In the genomic region with DNA sequence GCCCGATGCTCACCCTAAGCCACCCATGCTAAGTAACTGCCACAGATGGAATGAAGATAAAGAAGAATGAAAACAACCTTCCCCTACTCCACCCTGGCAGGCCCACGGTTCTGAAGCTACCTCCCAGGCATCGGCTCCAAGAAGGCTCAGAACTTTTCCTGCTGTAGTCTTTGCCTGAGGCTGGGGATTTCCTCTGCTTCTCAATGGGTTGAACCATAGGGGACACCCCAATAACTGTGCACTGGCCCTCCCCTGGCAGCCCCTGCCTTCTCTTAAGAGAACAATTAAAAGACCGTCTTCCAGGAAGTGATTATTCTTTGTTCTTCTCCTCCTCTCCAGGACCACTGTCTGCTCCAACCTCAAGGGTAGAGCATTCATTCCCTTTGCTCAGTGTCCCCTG, we compare ENCODE assay signal across 22 mouse cellular contexts.
DNase-seq lines count a peak whose midpoint lies in the region; ATAC-seq lines count a peak whose summit lies in the region.
"Had no signal": no experiment of that assay in that cellular context is flagged by ENCODE, and none has a peak within 500 bp of the region (broad histone marks: within the 10 kb centered on the region; RNA-seq: fewer than 3 reads in every experiment).

No protein-coding gene starts in this region.

- no peaks in the 10 kb centered on the region for H3K36me3 ChIP-seq in midbrain, embryonic 13.5 days
- H3K36me3 ChIP-seq: embryonic facial prominence, embryonic 15.5 days; forebrain, embryonic 10.5 days; heart, embryonic 10.5 days; hindbrain, embryonic 13.5 days had no signal

- no peak overlapping the region for H3K4me3 ChIP-seq in midbrain, embryonic 13.5 days (replicated peaks)
- H3K4me3 ChIP-seq: embryonic facial prominence, embryonic 15.5 days; erythroblast, embryonic 14.5 days; forebrain, embryonic 10.5 days; gastrocnemius, adult 2 months; heart, embryonic 10.5 days; hindbrain, embryonic 13.5 days had no signal

- ATAC-seq in CD4-positive, CD25-positive, alpha-beta regulatory T cell, adult 4 months = peak; percentile 55
- peak; percentile 30 for ATAC-seq in inflammation-experienced regulatory T-cells, adult 6 months
- no peak for ATAC-seq in midbrain, embryonic 13.5 days
- ATAC-seq: forebrain, embryonic 14.5 days had no signal

- peak; percentile 20 for DNase-seq in CD4-positive, CD25-positive, alpha-beta regulatory T cell, adult 2 months (ENCODE audit: low read depth, low spot score)
- peak; percentile 21 for DNase-seq in thymus, postnatal 25 days
- no peak for DNase-seq in left cerebral cortex, adult 18-20 months (ENCODE audit: low spot score in 2 of 2)
- DNase-seq in adrenal gland, adult 8-10 months = no peak
- DNase-seq: adrenal gland, adult 2 months; cerebellum, adult 11 months; cerebellum, adult 8-10 months; cerebellum, postnatal 14 days; embryo, embryonic 11 days; gastrocnemius, adult 2 months; gastrocnemius, postnatal 25 days; heart, adult 18-20 months; heart, postnatal 10 days had no signal

- no peak overlapping the region for H3K4me2 ChIP-seq in midbrain, embryonic 13.5 days (replicated peaks)
- H3K4me2 ChIP-seq: embryonic facial prominence, embryonic 15.5 days; hindbrain, embryonic 13.5 days had no signal

- H3K27me3 ChIP-seq in midbrain, embryonic 13.5 days = no peaks in the 10 kb centered on the region
- H3K27me3 ChIP-seq: embryonic facial prominence, embryonic 15.5 days; hindbrain, embryonic 13.5 days had no signal

- no peak overlapping the region for H3K27ac ChIP-seq in midbrain, embryonic 13.5 days
- H3K27ac ChIP-seq: embryonic facial prominence, embryonic 15.5 days; forebrain, embryonic 10.5 days; gastrocnemius, adult 2 months; heart, embryonic 10.5 days; hindbrain, embryonic 13.5 days had no signal

- no peaks in the 10 kb centered on the region for H3K4me1 ChIP-seq in midbrain, embryonic 13.5 days (replicated peaks)
- H3K4me1 ChIP-seq: embryonic facial prominence, embryonic 15.5 days; heart, embryonic 10.5 days; hindbrain, embryonic 13.5 days had no signal

- 76% methylated on average over 4 of the region's 4 CpGs for WGBS in midbrain, embryonic 13.5 days

- no peak overlapping the region for H3K9ac ChIP-seq in midbrain, embryonic 13.5 days (replicated peaks)
- H3K9ac ChIP-seq: embryonic facial prominence, embryonic 15.5 days; hindbrain, embryonic 13.5 days had no signal

- H3K9me3 ChIP-seq in midbrain, embryonic 13.5 days = no peaks in the 10 kb centered on the region
- H3K9me3 ChIP-seq: embryonic facial prominence, embryonic 15.5 days; forebrain, embryonic 10.5 days; heart, embryonic 10.5 days; hindbrain, embryonic 13.5 days had no signal

Comparison
In these comparisons a context has a peak if more than half of its experiments do, and no peak if none do; other contexts are left out.
1. DNase-seq: peak in CD4-positive, CD25-positive, alpha-beta regulatory T cell, adult 2 months (single experiment) and thymus, postnatal 25 days (single experiment); none in left cerebral cortex, adult 18-20 months (0 of 2) and adrenal gland, adult 8-10 months (single experiment).